Mouse (Mus musculus) layer of hippocampus, adult 9-11 months (tissue): Measurements from ENCODE around the gene Mrpl50.
"Not testable (repeated sequence)": the region's sequence is repeated elsewhere in the genome, so short reads cannot be mapped to it uniquely, and the experiment has no call there.

ENCODE experiments used
- DNase-seq: peaks from one replicate; pipeline ENCODE4 v3.0.0; 2022

Mrpl50 gene

DNA sequence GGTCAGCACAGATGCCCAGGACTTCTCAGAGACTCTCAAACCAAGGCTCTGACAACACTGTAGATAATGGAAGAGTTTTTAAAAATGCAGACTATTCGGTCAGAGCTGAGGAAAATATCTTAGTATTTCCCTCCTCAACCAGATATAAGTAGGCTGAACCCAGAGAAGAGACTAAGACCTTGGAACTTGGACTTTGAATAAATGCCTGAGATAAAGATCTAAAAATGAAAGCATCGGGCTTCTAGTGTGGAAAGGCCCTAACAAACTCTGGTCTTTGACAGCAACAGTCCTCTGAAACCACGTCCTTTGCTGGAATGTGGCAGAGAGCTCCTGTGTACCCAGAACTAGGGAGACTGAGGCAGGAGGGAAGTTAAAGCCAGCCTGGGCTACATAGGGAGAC lies 14.5 kb downstream of the Mrpl50 start, which contains the start of gene Baat:
Gene Baat (minus strand): TSS at position 172 of the 400 bp plus-strand sequence.
- no peak for DNase-seq

DNA sequence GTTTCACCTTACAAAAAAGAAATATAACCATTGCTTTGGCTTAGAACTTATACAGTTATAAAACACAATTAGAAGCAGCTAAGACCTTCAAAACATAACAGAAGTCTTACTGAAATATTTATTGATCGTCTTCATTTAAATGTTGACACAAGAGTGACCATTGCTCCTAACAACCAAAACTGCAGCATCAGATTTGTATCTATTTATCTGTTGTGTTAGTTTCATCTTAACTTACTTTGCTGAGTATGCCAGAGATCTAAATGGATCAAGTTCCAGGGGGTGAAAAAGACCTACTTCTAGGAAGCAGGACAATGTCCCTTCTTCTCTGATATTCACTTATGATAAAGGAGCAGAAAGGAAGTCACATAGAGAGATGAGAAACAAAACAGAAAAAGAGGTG lies 17.3 kb downstream of the Mrpl50 start:
- DNase-seq: no peak

GRCm38 (mm10) chr4:49485934-49486650 lies 34.8 kb downstream of the Mrpl50 start:
- not testable (repeated sequence) for DNase-seq

DNA sequence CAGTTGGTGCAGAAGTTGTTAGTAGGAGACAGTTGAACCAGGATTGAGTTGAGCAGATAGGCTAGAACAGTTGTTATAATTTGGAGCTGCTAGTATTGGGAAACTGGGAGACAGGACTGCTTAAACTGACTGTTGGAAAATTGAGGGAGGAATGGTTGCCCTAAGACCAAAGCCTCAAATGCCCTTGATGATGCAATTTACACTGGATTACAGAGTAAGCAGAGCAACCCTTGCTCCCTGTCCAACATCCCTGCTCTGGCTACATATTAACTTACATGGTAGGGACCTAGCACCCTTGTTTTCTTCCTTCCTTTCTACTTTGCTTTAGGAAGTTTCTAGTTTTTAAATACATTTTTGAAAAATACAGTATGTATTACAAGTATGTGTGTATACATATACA lies 35.5 kb downstream of the Mrpl50 start:
- no peak for DNase-seq

DNA sequence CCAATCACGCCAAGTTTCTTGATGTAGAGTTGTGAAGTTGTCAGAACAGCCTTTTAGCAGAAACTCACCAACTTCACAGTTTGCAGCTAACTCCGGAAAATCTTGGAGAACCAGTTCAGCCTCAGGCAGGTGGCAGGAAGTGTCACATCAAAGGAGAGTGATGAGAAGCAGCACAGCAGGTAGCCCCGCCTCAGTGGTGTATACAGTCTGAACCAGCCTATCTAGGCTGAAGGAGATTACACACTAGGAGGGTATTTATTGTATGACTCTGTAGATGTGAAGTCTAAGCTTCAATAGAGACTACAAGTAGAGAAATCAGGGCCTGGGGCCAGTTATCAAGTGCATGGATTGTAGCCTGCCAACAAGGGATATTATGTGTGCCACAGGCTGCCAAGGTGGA lies 40.0 kb downstream of the Mrpl50 start:
- no peak for DNase-seq

DNA sequence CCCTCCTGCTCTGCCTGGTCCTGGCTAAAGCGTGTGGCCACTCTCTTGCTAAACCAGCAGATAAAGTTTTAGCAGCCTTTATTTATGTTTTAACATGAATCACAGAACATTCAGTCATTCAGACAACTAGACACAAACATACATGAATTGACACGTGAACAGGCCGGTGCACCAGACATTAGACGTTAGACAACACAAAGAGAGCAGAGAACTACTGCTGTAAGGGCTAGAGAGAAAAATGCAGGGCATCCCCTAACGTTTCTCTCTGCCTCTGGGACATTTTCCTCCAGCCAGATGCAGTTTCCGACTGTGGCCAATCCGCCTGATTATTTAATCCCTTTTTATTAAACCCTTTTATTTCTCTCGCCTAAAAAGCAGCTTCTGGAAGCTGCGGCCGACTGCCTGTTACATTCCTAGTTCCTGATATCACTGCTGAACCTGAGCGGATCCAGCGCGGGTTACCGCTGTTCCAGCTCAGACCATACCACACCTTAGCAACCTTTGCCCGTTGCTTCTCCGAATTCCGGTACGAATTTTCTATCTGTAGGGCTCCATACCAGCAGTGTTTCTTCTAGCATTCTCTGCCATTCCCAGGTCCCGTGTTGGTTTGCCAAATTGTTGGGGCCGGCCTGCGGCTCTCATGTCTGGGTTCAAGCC lies 40.7 kb downstream of the Mrpl50 start:
- DNase-seq: no peak

DNA sequence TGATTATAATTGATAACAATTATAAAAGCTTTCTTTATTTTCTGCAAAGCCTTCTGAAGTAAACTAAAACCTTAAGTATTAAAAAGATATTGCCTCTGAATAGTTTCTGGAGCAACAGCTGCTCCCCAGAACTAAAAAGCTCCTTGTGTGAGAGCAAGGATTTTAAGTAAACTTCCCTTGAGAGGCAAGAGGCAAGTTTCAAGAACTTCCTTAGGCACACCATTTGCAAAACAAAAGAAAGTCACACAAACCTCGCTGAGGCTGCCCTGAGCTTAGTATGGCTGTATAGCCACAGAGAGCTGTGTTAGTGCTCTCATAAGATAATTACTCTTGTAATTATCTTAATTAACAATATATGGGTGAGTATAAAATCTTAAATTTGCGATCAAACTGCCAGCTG lies 41.9 kb downstream of the Mrpl50 start:
- not testable (repeated sequence) for DNase-seq

GRCm38 (mm10) chr4:49478118-49478877 lies 42.6 kb downstream of the Mrpl50 start:
- no peak for DNase-seq

- no peak for DNase-seq
Measured at GRCm38 (mm10) chr4:49474583-49474982, 46.3 kb downstream of the Mrpl50 start.

- DNase-seq: no peak
Measured at GRCm38 (mm10) chr4:49473435-49474100, 47.3 kb downstream of the Mrpl50 start, which contains the start of gene Acnat1. TSS of gene Acnat1 (minus strand) at chr4:49473912.

GRCm38 (mm10) chr4:49469435-49470151 lies 51.3 kb downstream of the Mrpl50 start:
- DNase-seq: no peak

DNA sequence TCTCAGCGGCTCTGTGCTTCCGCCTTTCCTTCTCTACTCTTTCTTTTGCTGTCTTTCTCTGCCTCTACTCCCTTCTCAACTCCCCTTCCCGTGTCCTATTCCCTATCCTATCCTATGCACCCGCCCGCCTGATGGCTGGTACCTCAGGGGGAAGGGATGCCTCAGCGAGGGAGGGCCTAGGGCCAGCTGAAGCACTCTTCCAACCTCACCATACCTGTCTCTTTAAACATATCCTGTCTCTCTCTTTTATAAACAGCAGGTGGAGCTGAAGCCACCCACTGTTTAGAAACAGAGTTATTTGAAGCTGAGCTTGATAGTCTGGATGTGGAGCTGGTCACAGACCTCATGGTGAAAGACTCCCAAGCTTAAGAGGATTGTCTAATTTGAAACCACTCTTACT lies 53.5 kb downstream of the Mrpl50 start:
- no peak for DNase-seq
